Mouse (Mus musculus) retina, postnatal 1 day (tissue): ENCODE measurements at regions not wholly inside any gene's neighbourhood (a gene's known extent, or its start where the extent isn't known, plus 50 kb on each side); places are given as distances from the start of the nearest gene placed in this dataset.
A peak's percentile ranks its signal among the peaks of the same experiment; 100 is the strongest.

Experiments used
- DNase-seq: peaks from one replicate; pipeline ENCODE4 v3.0.0-alpha.2; 2012

DNA sequence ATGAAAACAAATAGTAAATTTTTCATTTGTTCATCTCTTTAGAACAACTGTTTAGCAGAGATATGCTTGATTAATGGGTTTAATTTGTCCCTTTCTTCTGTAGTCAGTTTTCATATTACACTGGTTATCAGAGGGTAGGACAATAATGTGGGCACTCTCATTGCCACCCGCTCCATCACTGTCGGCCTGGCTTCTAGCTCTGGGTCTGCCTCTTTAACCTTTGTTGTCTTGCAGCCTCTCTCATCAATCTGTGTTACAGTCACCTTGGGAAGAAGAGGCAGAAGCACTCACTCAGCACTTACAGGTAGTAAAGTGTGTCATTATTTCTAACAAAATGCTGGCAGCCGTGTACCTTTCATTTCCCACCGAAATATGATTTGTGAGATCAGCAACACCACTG is 690.5 kb downstream of the Gbe1 start:
- no peak for DNase-seq

GRCm38 (mm10) chr16:71043381-71043780 is 729.6 kb downstream of the Gbe1 start:
- DNase-seq = no peak

- no peak for DNase-seq
These were observed 740.5 kb downstream of the Gbe1 start for GRCm38 (mm10) chr16:71054258-71054657.

DNA sequence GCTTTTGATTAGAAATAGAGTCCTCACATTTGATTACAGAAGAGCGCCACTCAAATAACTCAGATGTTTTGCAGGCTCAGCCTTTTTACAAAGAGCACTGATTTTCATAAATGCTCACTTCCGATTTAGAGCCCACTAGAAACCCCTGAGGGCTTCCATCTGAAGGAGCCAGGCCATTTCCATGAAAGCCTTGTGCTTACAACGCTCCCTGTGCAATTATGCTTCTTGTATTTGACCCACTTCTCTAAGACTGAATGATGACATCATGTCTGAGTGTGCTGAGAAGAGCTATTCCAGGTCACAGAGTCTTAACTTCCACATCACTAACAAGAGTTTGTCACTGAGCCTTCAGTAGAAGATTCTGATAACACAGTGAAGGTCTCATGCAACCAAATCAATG is 749.0 kb downstream of the Gbe1 start:
- peak; percentile 75 for DNase-seq

GRCm38 (mm10) chr16:71063361-71063932 is 749.7 kb downstream of the Gbe1 start:
- no peak for DNase-seq

GRCm38 (mm10) chr16:71070186-71070585 is 756.4 kb downstream of the Gbe1 start:
- DNase-seq = no peak

GRCm38 (mm10) chr16:71102829-71103228 is 789.1 kb downstream of the Gbe1 start:
- no peak for DNase-seq

GRCm38 (mm10) chr16:71108979-71109378 is 795.2 kb downstream of the Gbe1 start:
- DNase-seq = no peak

- DNase-seq = no peak
These were observed 800.6 kb downstream of the Gbe1 start for GRCm38 (mm10) chr16:71114301-71114700.

- no peak for DNase-seq
These were observed 807.0 kb downstream of the Gbe1 start for GRCm38 (mm10) chr16:71120706-71121105.

GRCm38 (mm10) chr16:71123616-71124015 is 809.9 kb downstream of the Gbe1 start:
- peak; percentile 89 for DNase-seq

GRCm38 (mm10) chr16:71132826-71133225 is 819.1 kb downstream of the Gbe1 start:
- DNase-seq = no peak

DNA sequence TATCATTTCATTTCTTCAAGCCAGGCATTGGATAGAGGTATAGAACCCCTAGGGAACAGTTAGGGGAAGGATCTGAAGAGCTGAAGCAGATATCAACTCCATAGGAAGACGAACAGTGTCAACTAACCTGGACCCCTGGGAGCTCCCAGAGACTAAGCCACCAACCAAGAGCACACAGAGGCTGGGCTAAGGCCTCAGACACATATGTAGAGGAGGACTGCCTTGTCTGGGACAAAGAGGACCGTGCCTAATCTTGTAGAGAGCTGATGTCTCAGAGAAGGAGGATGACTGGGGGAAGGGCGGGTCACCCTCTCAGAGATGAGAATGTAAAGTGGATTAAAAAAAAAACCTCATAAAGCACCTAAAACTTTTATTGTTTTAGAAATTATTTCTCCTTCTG is 824.9 kb downstream of the Gbe1 start:
- DNase-seq = no peak
